Mouse (Mus musculus) liver, postnatal 0 days (tissue): Measurements from ENCODE around the gene Arfgap3.
A peak's percentile ranks its signal among the peaks of the same experiment; 100 is the strongest.

ENCODE experiments used
- CTCF ChIP-seq: sonication (generic); IDR thresholded peaks from 2 replicates; pipeline ENCODE4 v1.5.1; 2016; ENCODE audit warnings: antibody characterized with exemption, low read depth
- EP300 ChIP-seq: IDR thresholded peaks from 2 replicates; pipeline ENCODE4 v1.6.1; 2016; ENCODE audit warnings: antibody characterized with exemption, low read depth, mild to moderate bottlenecking

GRCm38 (mm10) chr15:83375136-83375535 is 25.1 kb upstream of the Arfgap3 start:
- TF ChIP-seq CTCF: peak; percentile 80
- peak; percentile 97 for TF ChIP-seq EP300
